Mouse (Mus musculus) testis, adult 2 months (tissue): ENCODE measurements around the gene Gpx4. TPM values are rescaled to one million over a fixed set of nuclear protein-coding genes. Genes with fewer than 3 reads are reported as not detected.

Experiments used
- H3K27ac ChIP-seq: fragments of 200-500 bp; 2 replicates; pipeline ENCODE4 v1.5.1; 2012; ENCODE audit warnings: low read depth, low read length; ENCODE audit not compliant: control insufficient read depth, insufficient read depth
- H3K27me3 ChIP-seq: fragments of 200-500 bp; 2 replicates; pipeline ENCODE4 v1.6.1; 2012; ENCODE audit warnings: mild to moderate bottlenecking, low read length, moderate library complexity; ENCODE audit not compliant: control insufficient read depth, insufficient read depth
- H3K36me3 ChIP-seq: fragments of 200-500 bp; 2 replicates; pipeline ENCODE4 v1.6.1; 2012; ENCODE audit warnings: mild to moderate bottlenecking, low read length; ENCODE audit not compliant: control insufficient read depth, insufficient read depth
- H3K4me1 ChIP-seq: fragments of 200-500 bp; 2 replicates; pipeline ENCODE4 v1.6.1; 2012; ENCODE audit warnings: low read length; ENCODE audit not compliant: control insufficient read depth, insufficient read depth
- H3K4me3 ChIP-seq: fragments of 200-500 bp; 2 replicates; pipeline ENCODE4 v1.5.1; 2012; ENCODE audit warnings: low read depth, mild to moderate bottlenecking, low read length, moderate library complexity, mixed read lengths; ENCODE audit not compliant: control insufficient read depth
- CTCF ChIP-seq: fragments of 200-500 bp; IDR thresholded peaks from 2 replicates; pipeline ENCODE4 v1.5.1; 2012; ENCODE audit warnings: low read depth, mild to moderate bottlenecking, inconsistent platforms, low read length, moderate library complexity; ENCODE audit not compliant: control insufficient read depth, insufficient read depth, insufficient replicate concordance
- POLR2A ChIP-seq: fragments of 200-500 bp; IDR thresholded peaks from 2 replicates; pipeline ENCODE4 v1.6.1; 2012; ENCODE audit warnings: low read depth, mild to moderate bottlenecking, inconsistent platforms, low read length, moderate library complexity; ENCODE audit not compliant: control insufficient read depth
- polyA plus RNA-seq: library from polyadenylated mRNA; depleted of rRNA; stranded (reverse); fragments of >200 nt; gene quantifications from 2 replicates; pipeline ENCODE4 v1.2.3, GENCODE M21; 2012

Gpx4 gene
- polyA plus RNA-seq, 1 experiment = 3,516 TPM

- Histone ChIP-seq H3K27ac (peak overlapping the region; percentile 34), H3K36me3 (no peaks in the 10 kb centered on the region), H3K4me1 (peaks cover 13% of the 10 kb centered on the region), H3K4me3 (no peak overlapping the region), H3K27me3 (no peaks in the 10 kb centered on the region)
- TF ChIP-seq CTCF (no peak), POLR2A (no peak)
Observed at GRCm38 (mm10) chr10:80070837-80071515, 24.0 kb downstream of the Gpx4 start.

GRCm38 (mm10) chr10:80071516-80071900, 24.5 kb downstream of the Gpx4 start:
- H3K4me3 ChIP-seq = no peak overlapping the region

GRCm38 (mm10) chr10:80072623-80073489, 25.9 kb downstream of the Gpx4 start:
- TF ChIP-seq POLR2A (no peak), CTCF (no peak)
- no peaks in the 10 kb centered on the region for H3K27me3 ChIP-seq
- H3K36me3 ChIP-seq = no peaks in the 10 kb centered on the region
- no peak overlapping the region for H3K27ac ChIP-seq
- peak overlapping the region; percentile 3; the same call in 1 of the 2 replicates for H3K4me3 ChIP-seq
- peaks cover 13% of the 10 kb centered on the region for H3K4me1 ChIP-seq

More at GRCm38 (mm10) chr10:80071516-80071900, 24.5 kb downstream of the Gpx4 start:
- TF ChIP-seq POLR2A (no peak), CTCF (no peak)
- peak overlapping the region; percentile 43; the same call in 1 of the 2 replicates for H3K27ac ChIP-seq
- no peaks in the 10 kb centered on the region for H3K36me3 ChIP-seq
- no peaks in the 10 kb centered on the region for H3K27me3 ChIP-seq
- H3K4me1 ChIP-seq = peaks cover 13% of the 10 kb centered on the region

GRCm38 (mm10) chr10:80074813-80075601, 28.0 kb downstream of the Gpx4 start:
- no peaks in the 10 kb centered on the region for H3K36me3 ChIP-seq
- H3K4me3 ChIP-seq = no peak overlapping the region
- TF ChIP-seq POLR2A = no peak
- TF ChIP-seq CTCF = no peak
- no peak overlapping the region for H3K27ac ChIP-seq
- H3K4me1 ChIP-seq = peaks cover 11% of the 10 kb centered on the region; the same call in 1 of the 2 replicates
- no peaks in the 10 kb centered on the region for H3K27me3 ChIP-seq

- Histone ChIP-seq H3K36me3 (no peaks in the 10 kb centered on the region), H3K4me1 (peaks cover 6% of the 10 kb centered on the region; the same call in 1 of the 2 replicates), H3K27ac (no peak overlapping the region), H3K4me3 (no peak overlapping the region), H3K27me3 (no peaks in the 10 kb centered on the region)
- TF ChIP-seq POLR2A (no peak), CTCF (no peak)
Observed at GRCm38 (mm10) chr10:80075924-80076323, 29.0 kb downstream of the Gpx4 start.

- Histone ChIP-seq H3K36me3 (no peaks in the 10 kb centered on the region), H3K27me3 (no peaks in the 10 kb centered on the region), H3K4me1 (peaks cover 6% of the 10 kb centered on the region; the same call in 1 of the 2 replicates), H3K4me3 (no peak overlapping the region), H3K27ac (no peak overlapping the region)
- no peak for TF ChIP-seq POLR2A
- TF ChIP-seq CTCF = no peak
Observed at GRCm38 (mm10) chr10:80076386-80076785, 29.4 kb downstream of the Gpx4 start.

GRCm38 (mm10) chr10:80077312-80077711, 30.3 kb downstream of the Gpx4 start:
- TF ChIP-seq CTCF (no peak), POLR2A (no peak)
- Histone ChIP-seq H3K4me1 (peaks cover 3% of the 10 kb centered on the region; the same call in 1 of the 2 replicates), H3K36me3 (no peaks in the 10 kb centered on the region), H3K4me3 (no peak overlapping the region), H3K27me3 (no peaks in the 10 kb centered on the region), H3K27ac (no peak overlapping the region)
